ENCODE assay signal across 23 mouse cellular contexts in the genomic region with DNA sequence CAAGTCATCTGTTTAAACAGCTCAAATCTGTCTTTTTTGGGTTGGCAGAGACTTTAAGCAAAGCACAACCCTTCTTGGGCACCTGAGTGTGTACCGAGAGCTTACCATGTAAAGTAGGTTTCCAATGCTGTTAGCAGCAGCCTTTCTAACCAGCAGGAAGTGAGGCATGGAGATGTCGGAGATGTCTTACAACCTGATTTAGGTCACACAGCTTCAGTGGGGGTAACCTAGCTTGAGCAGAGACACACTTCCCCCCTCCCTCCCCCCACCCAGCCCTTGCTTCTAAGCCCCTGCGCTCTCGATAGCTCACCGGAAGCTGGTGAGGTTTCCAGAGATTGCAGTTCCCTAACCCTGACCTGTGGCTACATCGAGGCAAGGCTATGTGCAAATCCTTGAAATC. TPM values are rescaled to one million over a fixed set of nuclear protein-coding genes. Genes with fewer than 3 reads are reported as not detected.
DNase-seq lines count a peak whose midpoint lies in the region; ATAC-seq and TF ChIP-seq lines count a peak whose summit lies in the region.
"Had no signal": no experiment of that assay in that cellular context is flagged by ENCODE, and none has a peak within 500 bp of the region (broad histone marks: within the 10 kb centered on the region; RNA-seq: fewer than 3 reads in every experiment).

No protein-coding gene starts in this region.

- no peak for DNase-seq in forebrain, embryonic 10.5 days (ENCODE audit: extremely low spot score, low spot score)
- DNase-seq in forebrain, embryonic 14.5 days (ENCODE audit: low spot score) = no peak
- DNase-seq in midbrain, postnatal 0 days (ENCODE audit: low spot score) = no peak
- peak; percentile 78 for DNase-seq in thymus, postnatal 0 days (ENCODE audit: low spot score)
- no peak for DNase-seq in ovary, adult 18-20 months (ENCODE audit: low spot score)
- no peak for DNase-seq in retina, embryonic 14.5 days (ENCODE audit: low spot score)
- DNase-seq: cerebellum, adult 18-20 months; cerebellum, postnatal 14 days; gastrocnemius, postnatal 14 days; heart, adult 18-20 months; heart, postnatal 10 days; kidney, postnatal 4 days; lung, adult 18-20 months; lung, postnatal 10 days had no signal

- H3K36me3 ChIP-seq in forebrain, embryonic 10.5 days (replicated peaks) = peaks cover 100% of the 10 kb centered on the region
- peaks cover 67% of the 10 kb centered on the region for H3K36me3 ChIP-seq in forebrain, embryonic 14.5 days (ENCODE audit: control insufficient read depth, insufficient read depth, low read length)
- peaks cover 60% of the 10 kb centered on the region for H3K36me3 ChIP-seq in midbrain, embryonic 12.5 days
- peaks cover 5% of the 10 kb centered on the region for H3K36me3 ChIP-seq in midbrain, postnatal 0 days (ENCODE audit: insufficient read depth, low read length)
- H3K36me3 ChIP-seq: liver, embryonic 12.5 days had no signal

- no peaks in the 10 kb centered on the region for H3K27me3 ChIP-seq in forebrain, embryonic 10.5 days (ENCODE audit: poor library complexity, severe bottlenecking)
- no peaks in the 10 kb centered on the region for H3K27me3 ChIP-seq in forebrain, embryonic 14.5 days (replicated peaks; ENCODE audit: control insufficient read depth, insufficient read depth, low read length)
- no peaks in the 10 kb centered on the region for H3K27me3 ChIP-seq in midbrain, embryonic 12.5 days
- H3K27me3 ChIP-seq in midbrain, postnatal 0 days (ENCODE audit: insufficient read depth, low read length) = no peaks in the 10 kb centered on the region
- H3K27me3 ChIP-seq: embryonic facial prominence, embryonic 13.5 days; heart, embryonic 12.5 days; kidney, embryonic 15.5 days; limb, embryonic 13.5 days; liver, embryonic 12.5 days had no signal

- no peaks in the 10 kb centered on the region for H3K9me3 ChIP-seq in forebrain, embryonic 10.5 days
- H3K9me3 ChIP-seq in forebrain, embryonic 14.5 days (replicated peaks; ENCODE audit: control insufficient read depth, low read length) = no peaks in the 10 kb centered on the region
- H3K9me3 ChIP-seq in midbrain, embryonic 12.5 days = no peaks in the 10 kb centered on the region
- no peaks in the 10 kb centered on the region for H3K9me3 ChIP-seq in midbrain, postnatal 0 days (ENCODE audit: low read length)
- H3K9me3 ChIP-seq: embryonic facial prominence, embryonic 13.5 days; heart, embryonic 12.5 days; kidney, embryonic 15.5 days; limb, embryonic 13.5 days; liver, embryonic 12.5 days had no signal

- no peak overlapping the region for H3K4me3 ChIP-seq in forebrain, embryonic 10.5 days
- H3K4me3 ChIP-seq in forebrain, embryonic 14.5 days (ENCODE audit: low read depth, low read length) = no peak overlapping the region
- H3K4me3 ChIP-seq in midbrain, embryonic 12.5 days = no peak overlapping the region
- H3K4me3 ChIP-seq in midbrain, postnatal 0 days (ENCODE audit: low read depth, low read length) = no peak overlapping the region
- H3K4me3 ChIP-seq: embryonic facial prominence, embryonic 13.5 days; erythroblast, embryonic 14.5 days; heart, embryonic 12.5 days; kidney, embryonic 15.5 days; limb, embryonic 13.5 days; liver, embryonic 12.5 days had no signal

- 0 out of 2 replicates have a peak overlapping the region, but pooled peaks have one; percentile 15 for H3K27ac ChIP-seq in forebrain, embryonic 10.5 days
- H3K27ac ChIP-seq in forebrain, embryonic 14.5 days (ENCODE audit: low read depth, low read length) = no peak overlapping the region
- H3K27ac ChIP-seq in midbrain, embryonic 12.5 days (replicated peaks) = peak overlapping the region; percentile 46; the same call in 1 of the 2 replicates
- no peak overlapping the region for H3K27ac ChIP-seq in midbrain, postnatal 0 days (ENCODE audit: low read depth, low read length)
- H3K27ac ChIP-seq: embryonic facial prominence, embryonic 13.5 days; hindbrain, postnatal 0 days; kidney, embryonic 15.5 days; limb, embryonic 13.5 days; liver, embryonic 12.5 days had no signal

- no peak overlapping the region for H3K9ac ChIP-seq in forebrain, embryonic 14.5 days (ENCODE audit: low read length)
- H3K9ac ChIP-seq in midbrain, embryonic 12.5 days (replicated peaks) = no peak overlapping the region
- no peak overlapping the region for H3K9ac ChIP-seq in midbrain, postnatal 0 days (replicated peaks; ENCODE audit: low read length, poor library complexity, severe bottlenecking)
- H3K9ac ChIP-seq: embryonic facial prominence, embryonic 13.5 days; heart, embryonic 12.5 days; kidney, embryonic 15.5 days; limb, embryonic 13.5 days; liver, embryonic 12.5 days had no signal

- 88% methylated on average over 6 of the region's 6 CpGs for WGBS in forebrain, embryonic 10.5 days
- 91% methylated on average over 6 of the region's 6 CpGs for WGBS in forebrain, embryonic 14.5 days
- 86% methylated on average over 6 of the region's 6 CpGs for WGBS in midbrain, embryonic 12.5 days
- 88% methylated on average over 6 of the region's 6 CpGs for WGBS in midbrain, postnatal 0 days

- ATAC-seq in forebrain, embryonic 14.5 days = no peak
- ATAC-seq in midbrain, embryonic 12.5 days (ENCODE audit: low FRiP score, low read depth) = no peak
- no peak for ATAC-seq in midbrain, postnatal 0 days (ENCODE audit: low FRiP score)
- peak; percentile 34 for ATAC-seq in activated CD4-positive, CD25-positive, alpha-beta regulatory T cell, adult 4 months
- ATAC-seq: liver, embryonic 12.5 days had no signal

- no peak overlapping the region for H3K4me2 ChIP-seq in forebrain, embryonic 14.5 days (ENCODE audit: low read length)
- H3K4me2 ChIP-seq in midbrain, embryonic 12.5 days (replicated peaks) = no peak overlapping the region
- H3K4me2 ChIP-seq in midbrain, postnatal 0 days (ENCODE audit: low read depth, low read length, poor library complexity, severe bottlenecking) = no peak overlapping the region
- H3K4me2 ChIP-seq: embryonic facial prominence, embryonic 13.5 days; heart, embryonic 12.5 days; kidney, embryonic 15.5 days; limb, embryonic 13.5 days; liver, embryonic 12.5 days had no signal

- peaks cover 32% of the 10 kb centered on the region for H3K4me1 ChIP-seq in forebrain, embryonic 10.5 days
- no peaks in the 10 kb centered on the region for H3K4me1 ChIP-seq in forebrain, embryonic 14.5 days (ENCODE audit: control insufficient read depth, insufficient read depth, low read length)
- peaks cover 8% of the 10 kb centered on the region for H3K4me1 ChIP-seq in midbrain, embryonic 12.5 days
- H3K4me1 ChIP-seq in midbrain, postnatal 0 days (ENCODE audit: insufficient read depth, low read length) = no peaks in the 10 kb centered on the region

- no peak for TF ChIP-seq CTCF in midbrain, postnatal 0 days (IDR thresholded peaks at IDR 0.05)

RNA-seq across cellular contexts. Expression of gene Trp53i11, which starts 17.2 kb away (rescaled TPM):
- 74.4 and 77.0 TPM in 2 replicates for polyA plus RNA-seq in forebrain, embryonic 10.5 days (2016; fragmentation: Nextera tagmentation; extraction: Ambion mirVana)
- 95.8 and 113 TPM in 2 replicates for polyA plus RNA-seq in forebrain, embryonic 14.5 days (2014; fragmentation: Nextera tagmentation; extraction: Ambion mirVana)
- polyA plus RNA-seq in midbrain, embryonic 12.5 days (2016; fragmentation: Nextera tagmentation; extraction: Ambion mirVana) = 142 and 172 TPM in 2 replicates
- total RNA-seq in midbrain, postnatal 0 days (2014; rRNA removed) = 111 and 124 TPM in 2 replicates
- polyA plus RNA-seq in midbrain, postnatal 0 days (2015; fragmentation: Nextera tagmentation; extraction: Ambion mirVana) = 74.7 and 76.0 TPM in 2 replicates
- polyA plus RNA-seq in activated CD4-positive, CD25-positive, alpha-beta regulatory T cell, adult 4 months (2017; shearing (Covaris generic)) = 10 to 100 TPM; 70.9 to 73.5 TPM
- 43.1 and 52.4 TPM in 2 replicates for polyA plus RNA-seq in thymus, postnatal 0 days (2015; fragmentation: Nextera tagmentation; extraction: Ambion mirVana)

Comparison
In these comparisons a context has a peak if more than half of its experiments do, and no peak if none do; other contexts are left out.
1. H3K27ac ChIP-seq: peak in forebrain, embryonic 10.5 days (single experiment) and midbrain, embryonic 12.5 days (single experiment); none in forebrain, embryonic 14.5 days (single experiment) and midbrain, postnatal 0 days (single experiment).